Mouse (Mus musculus) effector memory CD4-positive, alpha-beta T cell, adult 7 months (primary cell): Measurements from ENCODE around the gene Cdk18. TPM values are rescaled to one million over a fixed set of nuclear protein-coding genes. Genes with fewer than 3 reads are reported as not detected.

Experiments used
- polyA plus RNA-seq: library from polyadenylated mRNA; unstranded; fragments of 100-300 nt; shearing (Covaris generic); gene quantifications from one replicate; pipeline ENCODE4 v1.2.1, GENCODE M21; 2017

Cdk18 gene
- not detected for polyA plus RNA-seq

DNA sequence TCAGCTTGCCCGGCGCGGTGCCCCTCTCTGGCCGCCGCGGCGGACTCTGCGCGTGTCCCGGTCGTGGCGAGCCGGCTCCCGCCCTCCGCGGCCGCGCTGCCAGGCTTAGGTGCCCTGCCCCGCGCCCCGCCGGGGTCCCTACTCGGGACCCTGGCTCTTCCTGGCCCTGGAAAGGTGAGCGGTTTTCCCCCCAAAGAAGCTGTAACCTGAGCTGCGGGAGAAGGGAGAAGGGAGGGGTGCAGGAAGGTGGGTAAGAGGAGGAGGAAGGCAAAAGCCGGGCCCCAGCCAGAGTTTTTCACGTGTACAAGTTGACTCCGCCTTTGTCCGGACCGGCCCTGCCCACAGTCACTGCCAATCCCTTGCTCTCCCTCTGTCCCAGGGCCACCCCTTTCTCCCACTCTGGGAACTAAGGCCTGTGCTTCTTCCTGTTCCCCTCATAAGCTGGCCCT is at the start of gene Cdk18:
TSS of gene Cdk18 (minus strand) at position 269 of the 449 bp plus-strand sequence.

GRCm38 (mm10) chr1:132067261-132068255 is 71.9 kb downstream of the Cdk18 start, which contains the start of gene Mfsd4a:
Gene Mfsd4a (minus strand): TSS chr1:132068062.

Other genes with a start within 250 kb of the Cdk18 start
- 52.6 TPM for gene Nucks1, start 229.2 kb downstream of the Cdk18 start, polyA plus RNA-seq
- gene Slc45a3, start 176.7 kb downstream of the Cdk18 start, polyA plus RNA-seq, result not detected
- gene Elk4, start 132.1 kb downstream of the Cdk18 start, polyA plus RNA-seq, result 113 TPM
- gene Mfsd4a, start 71.6 kb downstream of the Cdk18 start, polyA plus RNA-seq, result 100 TPM
- 0.55 TPM for gene Lemd1, start 51.7 kb upstream of the Cdk18 start, polyA plus RNA-seq
- gene AC124108.1, start 51.8 kb upstream of the Cdk18 start, polyA plus RNA-seq, result not detected
- gene Gm10188, start 90.1 kb upstream of the Cdk18 start, polyA plus RNA-seq, result not detected
- gene Klhdc8a, start 158.9 kb upstream of the Cdk18 start, polyA plus RNA-seq, result not detected
- 3.8 TPM for gene Nuak2, start 176.4 kb upstream of the Cdk18 start, polyA plus RNA-seq